Mouse (Mus musculus) midbrain, postnatal 0 days (tissue): ENCODE data around the gene Tmem239. TPM values are rescaled to one million over a fixed set of nuclear protein-coding genes. Genes with fewer than 3 reads are reported as not detected.
"Not testable (repeated sequence)": the region's sequence is repeated elsewhere in the genome, so short reads cannot be mapped to it uniquely, and the experiment has no call there.

Source experiments
- ATAC-seq: fragments of 200-750 bp; cut with Nextera tagmentation; 2 replicates; pipeline ENCODE4 v1.8.0; 2017; ENCODE audit warnings: moderate number of reproducible peaks, mild to moderate bottlenecking, moderate TSS enrichment, moderate library complexity; ENCODE audit not compliant: low FRiP score
- DNase-seq: peaks from one replicate; pipeline ENCODE4 v3.0.0-alpha.2; 2015; ENCODE audit warnings: low spot score
- H3K27ac ChIP-seq: fragments of 300-500 bp; sonication (generic); 2 replicates; pipeline ENCODE4 v1.5.1; 2014; ENCODE audit warnings: low read depth, mild to moderate bottlenecking, low read length, mixed read lengths
- H3K27me3 ChIP-seq: fragments of 300-500 bp; sonication (generic); 2 replicates; pipeline ENCODE4 v1.6.1; 2014; ENCODE audit warnings: low read length, control low read depth, mixed read lengths; ENCODE audit not compliant: insufficient read depth
- H3K36me3 ChIP-seq: fragments of 300-500 bp; sonication (generic); 2 replicates; pipeline ENCODE4 v1.6.1; 2014; ENCODE audit warnings: low read length, control low read depth, mixed read lengths; ENCODE audit not compliant: insufficient read depth
- H3K4me1 ChIP-seq: fragments of 300-500 bp; sonication (generic); 2 replicates; pipeline ENCODE4 v1.6.1; 2014; ENCODE audit warnings: mild to moderate bottlenecking, control low read depth, antibody characterized with exemption, low read length, mixed read lengths; ENCODE audit not compliant: insufficient read depth
- H3K4me2 ChIP-seq: fragments of 300-500 bp; sonication (generic); 2 replicates; pipeline ENCODE4 v1.6.1; 2014; ENCODE audit warnings: low read depth, mild to moderate bottlenecking, low read length, mixed read lengths; ENCODE audit not compliant: poor library complexity, severe bottlenecking
- H3K4me3 ChIP-seq: fragments of 300-500 bp; sonication (generic); 2 replicates; pipeline ENCODE4 v1.5.1; 2014; ENCODE audit warnings: low read depth, mild to moderate bottlenecking, low read length, moderate library complexity
- H3K9ac ChIP-seq: fragments of 300-500 bp; sonication (generic); replicated peaks from 2 replicates; pipeline ENCODE4 v1.6.1; 2014; ENCODE audit warnings: mild to moderate bottlenecking, low read length, moderate library complexity, mixed read lengths; ENCODE audit not compliant: poor library complexity, severe bottlenecking
- H3K9me3 ChIP-seq: fragments of 300-500 bp; sonication (generic); 2 replicates; pipeline ENCODE4 v1.6.1; 2016; ENCODE audit warnings: low read length, control low read depth
- CTCF ChIP-seq: IDR thresholded peaks from 2 replicates; pipeline ENCODE4 v1.5.1; 2016; ENCODE audit warnings: antibody characterized with exemption, mild to moderate bottlenecking
- WGBS: fragments of 180-500 bp; shearing (Covaris S2); extraction: QIAGEN DNeasy Blood & Tissue Kit; methylation state at CpG from one replicate; pipeline ENCODE4 v1.1.7; 2014; 5-methylcytosine and 5-hydroxymethylcytosine counted together
- polyA plus RNA-seq: library from polyadenylated mRNA; unstranded; fragments of >200 nt; fragmentation: Nextera tagmentation; extraction: Ambion mirVana; gene quantifications from 2 replicates; pipeline ENCODE4 v1.2.1, GENCODE M21; 2015
- total RNA-seq: library from RNA; depleted of rRNA; stranded (reverse); fragments of >200 nt; gene quantifications from 2 replicates; pipeline ENCODE4 v1.2.3, GENCODE M21; 2014

Gene Tmem239
- total and polyA plus RNA-seq, 2 experiments from 2014 or later, result not detected

- H3K9ac ChIP-seq, result no peak overlapping the region
- no peak overlapping the region for H3K4me2 ChIP-seq
- H3K4me1 ChIP-seq, result no peaks in the 10 kb centered on the region; the same call in 1 of the 2 replicates
- H3K9me3 ChIP-seq, result no peaks in the 10 kb centered on the region
- H3K27me3 ChIP-seq, result peaks cover 12% of the 10 kb centered on the region
- no peak overlapping the region for H3K27ac ChIP-seq
- WGBS, result 70% methylated on average over 4 of the region's 4 CpGs
- no peak for DNase-seq
- H3K36me3 ChIP-seq, result peaks cover under 1% of the 10 kb centered on the region; the same call in 1 of the 2 replicates
- no peak for ATAC-seq
- TF ChIP-seq CTCF, result no peak
- H3K4me3 ChIP-seq, result no peak overlapping the region
Observed at GRCm38 (mm10) chr2:130367386-130367785, 38.9 kb upstream of the Tmem239 start.

- not testable (repeated sequence) for H3K27ac ChIP-seq, ATAC-seq, H3K27me3 ChIP-seq, H3K4me2 ChIP-seq, DNase-seq, H3K4me3 ChIP-seq, H3K9ac ChIP-seq, H3K36me3 ChIP-seq, H3K9me3 ChIP-seq, H3K4me1 ChIP-seq
- WGBS, result 48% methylated on average over 1 of the region's 1 CpGs
Observed at GRCm38 (mm10) chr2:130373026-130373425, 33.3 kb upstream of the Tmem239 start.

GRCm38 (mm10) chr2:130374951-130375350 lies 31.3 kb upstream of the Tmem239 start:
- no peak for TF ChIP-seq CTCF
- no peak for DNase-seq

GRCm38 (mm10) chr2:130383205-130383604 lies 23.1 kb upstream of the Tmem239 start:
- H3K4me3 ChIP-seq, result no peak overlapping the region
- H3K27me3 ChIP-seq, result no peaks in the 10 kb centered on the region
- H3K9me3 ChIP-seq, result no peaks in the 10 kb centered on the region
- no peak overlapping the region for H3K9ac ChIP-seq
- WGBS, result 51% methylated on average over 3 of the region's 3 CpGs
- no peaks in the 10 kb centered on the region for H3K4me1 ChIP-seq
- no peaks in the 10 kb centered on the region for H3K36me3 ChIP-seq
- H3K4me2 ChIP-seq, result no peak overlapping the region
- TF ChIP-seq CTCF, result no peak
- H3K27ac ChIP-seq, result no peak overlapping the region
- no peak for DNase-seq
- ATAC-seq, result no peak

More at GRCm38 (mm10) chr2:130374951-130375350, 31.3 kb upstream of the Tmem239 start:
- 78% methylated on average over 4 of the region's 4 CpGs for WGBS
- H3K9ac ChIP-seq, result no peak overlapping the region
- no peak overlapping the region for H3K4me3 ChIP-seq
- H3K36me3 ChIP-seq, result no peaks in the 10 kb centered on the region
- H3K9me3 ChIP-seq, result no peaks in the 10 kb centered on the region
- H3K27ac ChIP-seq, result no peak overlapping the region
- no peaks in the 10 kb centered on the region for H3K4me1 ChIP-seq
- no peaks in the 10 kb centered on the region for H3K27me3 ChIP-seq
- H3K4me2 ChIP-seq, result no peak overlapping the region
- no peak for ATAC-seq

GRCm38 (mm10) chr2:130383895-130384294 lies 22.4 kb upstream of the Tmem239 start:
- DNase-seq (peak; percentile 5), ATAC-seq (no peak)
- H3K27me3 ChIP-seq, result no peaks in the 10 kb centered on the region
- no peak overlapping the region for H3K4me3 ChIP-seq
- H3K9ac ChIP-seq, result no peak overlapping the region
- 51% methylated on average over 6 of the region's 6 CpGs for WGBS
- TF ChIP-seq CTCF, result no peak
- no peaks in the 10 kb centered on the region for H3K9me3 ChIP-seq
- H3K36me3 ChIP-seq, result no peaks in the 10 kb centered on the region
- no peaks in the 10 kb centered on the region for H3K4me1 ChIP-seq
- no peak overlapping the region for H3K4me2 ChIP-seq
- no peak overlapping the region for H3K27ac ChIP-seq

GRCm38 (mm10) chr2:130386212-130386611 lies 20.1 kb upstream of the Tmem239 start:
- ATAC-seq, result no peak
- WGBS, result 61% methylated on average over 1 of the region's 1 CpGs
- no peaks in the 10 kb centered on the region for H3K27me3 ChIP-seq
- no peaks in the 10 kb centered on the region for H3K9me3 ChIP-seq
- no peaks in the 10 kb centered on the region for H3K4me1 ChIP-seq
- H3K4me2 ChIP-seq, result no peak overlapping the region
- H3K36me3 ChIP-seq, result no peaks in the 10 kb centered on the region
- TF ChIP-seq CTCF, result no peak
- H3K9ac ChIP-seq, result no peak overlapping the region
- no peak for DNase-seq
- H3K27ac ChIP-seq, result no peak overlapping the region
- no peak overlapping the region for H3K4me3 ChIP-seq
